14 mouse cellular contexts compared by ENCODE assay signal in genomic region chr6:49349826-49350225, GRCm38 (mm10). TPM values are rescaled to one million over a fixed set of nuclear protein-coding genes. Genes with fewer than 3 reads are reported as not detected.
A peak's percentile ranks its signal among the peaks of the same experiment; 100 is the strongest.
DNase-seq lines count a peak whose midpoint lies in the region; ATAC-seq and TF ChIP-seq lines count a peak whose summit lies in the region.
"Had no signal": no experiment of that assay in that cellular context is flagged by ENCODE, and none has a peak within 500 bp of the region (broad histone marks: within the 10 kb centered on the region; RNA-seq: fewer than 3 reads in every experiment).

No protein-coding gene starts in this region.

- H3K9me3 ChIP-seq in kidney, embryonic 15.5 days (replicated peaks), result 0 out of 2 replicates have a peak, but pooled peaks cover 2% of the 10 kb centered on the region
- H3K9me3 ChIP-seq in liver, embryonic 15.5 days (replicated peaks), result no peaks in the 10 kb centered on the region
- H3K9me3 ChIP-seq: embryonic facial prominence, embryonic 13.5 days; hindbrain, embryonic 10.5 days; midbrain, embryonic 10.5 days; neural tube, embryonic 12.5 days had no signal

- WGBS in kidney, embryonic 15.5 days, result 89% methylated on average over 7 of the region's 7 CpGs
- WGBS in bone marrow, adult 2 months, result 46% methylated on average over 7 of the region's 7 CpGs
- 60% methylated on average over 7 of the region's 7 CpGs for WGBS in liver, embryonic 15.5 days (ENCODE audit: insufficient replicate concordance)

- no peak for TF ChIP-seq POLR2A in bone marrow, adult 2 months (IDR thresholded peaks at IDR 0.05; ENCODE audit: borderline replicate concordance, control insufficient read depth, low read depth, low read length)

- H3K27me3 ChIP-seq in kidney, embryonic 15.5 days, result no peaks in the 10 kb centered on the region
- no peaks in the 10 kb centered on the region for H3K27me3 ChIP-seq in liver, embryonic 15.5 days
- H3K27me3 ChIP-seq: embryonic facial prominence, embryonic 13.5 days; neural tube, embryonic 12.5 days had no signal

- no peaks in the 10 kb centered on the region for H3K4me1 ChIP-seq in kidney, embryonic 15.5 days
- peaks cover 2% of the 10 kb centered on the region; the same call in 1 of the 2 replicates for H3K4me1 ChIP-seq in bone marrow, adult 2 months (ENCODE audit: control insufficient read depth, insufficient read depth, low read length)
- H3K4me1 ChIP-seq in liver, embryonic 15.5 days (replicated peaks), result peaks cover 8% of the 10 kb centered on the region; the same call in 1 of the 2 replicates
- H3K4me1 ChIP-seq: embryonic facial prominence, embryonic 13.5 days; midbrain, embryonic 10.5 days; neural tube, embryonic 12.5 days had no signal

- no peaks in the 10 kb centered on the region for H3K36me3 ChIP-seq in kidney, embryonic 15.5 days
- no peaks in the 10 kb centered on the region for H3K36me3 ChIP-seq in liver, embryonic 15.5 days (replicated peaks)
- H3K36me3 ChIP-seq: embryonic facial prominence, embryonic 13.5 days; hindbrain, embryonic 10.5 days; midbrain, embryonic 10.5 days; neural tube, embryonic 12.5 days had no signal

- TF ChIP-seq CTCF in bone marrow, adult 2 months (IDR thresholded peaks at IDR 0.05; ENCODE audit: control insufficient read depth, insufficient read depth, low read length), result no peak

- DNase-seq in kidney, adult 11 months, result peak; percentile 86
- DNase-seq in ovary, postnatal 14 days (ENCODE audit: low spot score), result no peak
- DNase-seq in embryo, embryonic 10 days (ENCODE audit: low spot score), result no peak
- DNase-seq in frontal cortex, postnatal 25 days (ENCODE audit: low spot score in 2 of 2), result no peak
- DNase-seq: cerebellum, adult 8-10 months had no signal

- ATAC-seq in kidney, embryonic 15.5 days (replicated peaks; ENCODE audit: low FRiP score), result no peak
- peak; percentile 51; the same call in 1 of the 2 replicates for ATAC-seq in liver, embryonic 15.5 days (ENCODE audit: insufficient read depth)
- ATAC-seq in megakaryocyte progenitor cell, adult 5-6 weeks (replicated peaks; ENCODE audit: poor library complexity), result peak; percentile 97
- ATAC-seq: forebrain, embryonic 16.5 days had no signal

- no peak overlapping the region for H3K4me3 ChIP-seq in kidney, embryonic 15.5 days (replicated peaks)
- H3K4me3 ChIP-seq in bone marrow, adult 2 months (replicated peaks; ENCODE audit: control insufficient read depth, low read depth, low read length), result no peak overlapping the region
- H3K4me3 ChIP-seq in liver, embryonic 15.5 days (replicated peaks), result no peak overlapping the region
- H3K4me3 ChIP-seq: embryonic facial prominence, embryonic 13.5 days; hindbrain, embryonic 10.5 days; midbrain, embryonic 10.5 days; neural tube, embryonic 12.5 days had no signal

- no peak overlapping the region for H3K9ac ChIP-seq in kidney, embryonic 15.5 days
- no peak overlapping the region for H3K9ac ChIP-seq in liver, embryonic 15.5 days
- H3K9ac ChIP-seq: embryonic facial prominence, embryonic 13.5 days; neural tube, embryonic 12.5 days had no signal

- H3K4me2 ChIP-seq in kidney, embryonic 15.5 days, result no peak overlapping the region
- H3K4me2 ChIP-seq in liver, embryonic 15.5 days, result no peak overlapping the region
- H3K4me2 ChIP-seq: embryonic facial prominence, embryonic 13.5 days; neural tube, embryonic 12.5 days had no signal

- H3K27ac ChIP-seq in kidney, embryonic 15.5 days, result no peak overlapping the region
- peak overlapping the region; percentile 82 for H3K27ac ChIP-seq in bone marrow, adult 2 months (ENCODE audit: control insufficient read depth, insufficient read depth, low read depth, low read length, poor library complexity)
- H3K27ac ChIP-seq in liver, embryonic 15.5 days (replicated peaks), result no peak overlapping the region
- H3K27ac ChIP-seq: embryonic facial prominence, embryonic 13.5 days; hindbrain, embryonic 10.5 days; midbrain, embryonic 10.5 days; neural tube, embryonic 12.5 days had no signal

RNA-seq across cellular contexts. Expression of gene Fam221a, which starts 17.7 kb away (rescaled TPM):
- 5.3 and 6.2 TPM in 2 replicates for polyA plus RNA-seq in kidney, embryonic 15.5 days (2015; fragmentation: Nextera tagmentation; extraction: Ambion mirVana)
- 1.4 and 8.0 TPM in 2 replicates for polyA plus RNA-seq in bone marrow, adult 2 months (2011; ENCODE audit: insufficient read depth, insufficient read length, low replicate concordance, missing spikeins)
- 1.6 and 2.1 TPM in 2 replicates for polyA plus RNA-seq in liver, embryonic 15.5 days (2015; fragmentation: Nextera tagmentation; extraction: Ambion mirVana)
- total RNA-seq in megakaryocyte progenitor cell, adult 5-6 weeks (2015), result 7.7 and 13.8 TPM in 2 replicates
- total RNA-seq in megakaryocyte progenitor cell, adult 5-6 weeks (2017), result 2.4 and 2.9 TPM in 2 replicates

RNA-seq across cellular contexts. Expression of gene Ccdc126, which starts 30.8 kb away (rescaled TPM):
- polyA plus RNA-seq in kidney, embryonic 15.5 days (2015; fragmentation: Nextera tagmentation; extraction: Ambion mirVana), result 11.4 and 12.8 TPM in 2 replicates
- 0.41 and 3.2 TPM in 2 replicates for polyA plus RNA-seq in bone marrow, adult 2 months (2011; ENCODE audit: insufficient read depth, insufficient read length, low replicate concordance, missing spikeins)
- polyA plus RNA-seq in liver, embryonic 15.5 days (2015; fragmentation: Nextera tagmentation; extraction: Ambion mirVana), result 2.4 and 2.5 TPM in 2 replicates
- total RNA-seq in megakaryocyte progenitor cell, adult 5-6 weeks (2015), result 3.4 and 5.5 TPM in 2 replicates
- total RNA-seq in megakaryocyte progenitor cell, adult 5-6 weeks (2017), result 3.9 and 6.7 TPM in 2 replicates

RNA-seq across cellular contexts. Expression of gene Stk31, which starts 45.6 kb away (rescaled TPM):
- polyA plus RNA-seq in kidney, embryonic 15.5 days (2015; fragmentation: Nextera tagmentation; extraction: Ambion mirVana), result 0.09 TPM in 1 of 2 replicates, not detected in the other
- polyA plus RNA-seq in bone marrow, adult 2 months (2011; ENCODE audit: insufficient read depth, insufficient read length, low replicate concordance, missing spikeins), result 1.0 TPM in 1 of 2 replicates, not detected in the other
- 0.06 TPM in 1 of 2 replicates, not detected in the other for polyA plus RNA-seq in liver, embryonic 15.5 days (2015; fragmentation: Nextera tagmentation; extraction: Ambion mirVana)
- total RNA-seq in megakaryocyte progenitor cell, adult 5-6 weeks (2015), result not detected in 2 replicates
- total RNA-seq in megakaryocyte progenitor cell, adult 5-6 weeks (2017), result not detected in 2 replicates
- polyA plus RNA-seq: embryonic facial prominence, embryonic 13.5 days; forebrain, embryonic 16.5 days; hindbrain, embryonic 10.5 days; neural tube, embryonic 12.5 days had no signal
